13 mouse cellular contexts compared by ENCODE assay signal in the genomic region with DNA sequence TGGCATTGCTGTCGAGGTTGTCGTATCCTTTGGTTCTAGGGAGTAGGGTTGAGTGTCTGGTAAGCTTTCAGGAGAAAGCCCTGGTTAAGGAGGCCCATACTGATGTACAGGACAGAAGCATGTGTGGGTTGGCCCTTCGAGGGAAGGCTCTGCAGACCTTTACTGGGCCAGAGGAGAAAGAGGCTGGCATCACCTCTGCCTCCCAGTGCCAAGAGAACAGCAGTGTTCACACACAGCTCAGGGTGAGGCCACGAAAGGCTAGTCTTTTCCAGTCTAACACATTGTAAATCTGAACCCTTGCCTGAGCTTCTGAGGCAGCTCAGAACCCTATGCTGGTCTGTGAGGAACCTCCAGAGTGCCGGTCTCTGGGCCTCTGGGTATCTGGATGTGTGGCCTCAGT.
"Had no signal": no experiment of that assay in that cellular context is flagged by ENCODE, and none has a peak within 500 bp of the region (broad histone marks: within the 10 kb centered on the region; RNA-seq: fewer than 3 reads in every experiment).

No protein-coding gene starts in this region.

- DNase-seq: cerebellum, adult 8-10 months; cerebellum, adult 9-10 months; cerebellum, adult 9-11 months; embryo, embryonic 11 days; forebrain, postnatal 0 days; gastrocnemius, adult 2 months; gastrocnemius, postnatal 10 days; gastrocnemius, postnatal 14 days; gastrocnemius, postnatal 25 days; gastrocnemius, postnatal 36 days; heart, adult 11 months; heart, adult 18-20 months; heart, adult 2 months had no signal
